Mouse (Mus musculus) erythroblast, embryonic 14.5 days (primary cell): Measurements from ENCODE around the gene Casp14.

ENCODE experiments used
- GATA1 ChIP-seq: IDR thresholded peaks from 2 replicates; pipeline ENCODE4 v1.6.1; 2012; ENCODE audit warnings: low read length, inconsistent platforms, mixed read lengths
- TAL1 ChIP-seq: IDR thresholded peaks from 3 replicates; pipeline ENCODE4 v1.6.1; 2012; ENCODE audit warnings: low read length, inconsistent platforms, mixed read lengths

DNA sequence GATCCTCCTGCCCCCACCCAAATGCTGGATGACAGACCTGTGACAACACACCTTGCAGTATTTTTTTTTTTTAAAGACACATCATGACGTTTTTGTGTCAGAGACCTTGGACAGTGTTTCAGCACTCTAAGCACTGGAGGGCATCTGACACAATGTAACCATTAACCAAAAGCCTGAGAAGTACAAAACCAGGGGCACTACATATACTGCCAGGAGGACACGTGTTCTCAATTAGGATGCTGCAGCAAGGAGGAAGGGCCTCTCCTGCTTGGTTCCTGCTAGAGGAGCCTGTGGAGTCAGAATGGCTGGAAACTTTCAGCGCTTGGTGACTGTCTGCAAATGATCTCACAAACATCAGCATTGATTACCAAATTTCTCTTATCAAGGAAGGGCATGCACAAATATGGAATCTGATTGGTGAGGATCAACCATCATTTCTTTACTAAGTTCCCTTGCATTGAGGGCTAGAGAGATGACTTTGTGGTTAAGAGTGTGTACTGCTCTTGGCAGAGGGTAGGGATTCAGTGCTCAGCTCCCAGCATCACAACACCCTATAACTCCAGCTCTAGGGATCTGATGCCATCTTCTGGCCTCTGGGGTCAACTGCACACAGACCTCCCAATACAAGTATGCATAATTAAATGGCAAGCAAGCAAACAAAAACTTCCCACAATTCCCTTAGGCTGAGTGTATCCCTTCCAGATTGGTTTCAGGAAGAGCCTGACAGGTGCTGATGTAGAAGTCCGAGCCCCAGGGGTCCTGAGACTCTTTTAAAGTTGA, 27.5 kb upstream of the Casp14 start:
- TF ChIP-seq GATA1 (no peak), TAL1 (no peak)
